Mouse (Mus musculus) MEL (cell line): ENCODE measurements around the gene Hoxb8.

Source experiments
- CHD1 ChIP-seq: IDR thresholded peaks from 2 replicates; pipeline ENCODE4 v1.6.1; 2012; ENCODE audit warnings: low read depth, mild to moderate bottlenecking, inconsistent platforms, low read length, improper control_type of control experiment
- CTCF ChIP-seq, 3 experiments: IDR thresholded peaks in 2 of 3; conservative IDR thresholded peaks in 1 of 3; 2 replicates each; pipeline ENCODE4 v1.5.1; 2011 to 2012; ENCODE audit warnings: low read length in 3 of 3, low read depth in 2 of 3, mild to moderate bottlenecking in 2 of 3, improper control_type of control experiment in 1 of 3, inconsistent platforms in 1 of 3, mixed read lengths in 1 of 3, moderate library complexity in 1 of 3; ENCODE audit not compliant: control insufficient read depth in 1 of 3, insufficient read depth in 1 of 3, poor library complexity in 1 of 3, severe bottlenecking in 1 of 3
- EP300 ChIP-seq, 2 experiments: IDR thresholded peaks; 2 replicates each; pipeline ENCODE4 v1.6.1; 2011; ENCODE audit warnings: improper control_type of control experiment in 2 of 2, low read length in 2 of 2, low read depth in 1 of 2, mild to moderate bottlenecking in 1 of 2
- GATA1 ChIP-seq: IDR thresholded peaks from 2 replicates; pipeline ENCODE4 v1.6.1; 2011; ENCODE audit warnings: low read depth, low read length, improper control_type of control experiment
- KAT2A ChIP-seq: conservative IDR thresholded peaks from 2 replicates; pipeline ENCODE4 v1.6.1; 2012; ENCODE audit warnings: low read depth, low read length, improper control_type of control experiment, inconsistent platforms
- MAX ChIP-seq: IDR thresholded peaks from 2 replicates; pipeline ENCODE4 v1.6.1; 2011; ENCODE audit warnings: low read length, improper control_type of control experiment
- POLR2A ChIP-seq, 2 experiments: IDR thresholded peaks; 2 replicates each; pipeline ENCODE4 v1.6.1; 2011 to 2012; ENCODE audit warnings: low read length in 2 of 2, mild to moderate bottlenecking in 2 of 2, control low read depth in 1 of 2, improper control_type of control experiment in 1 of 2, low read depth in 1 of 2, moderate library complexity in 1 of 2; ENCODE audit not compliant: control insufficient read depth in 1 of 2, insufficient read depth in 1 of 2, poor library complexity in 1 of 2
- POLR2AphosphoS5 ChIP-seq: IDR thresholded peaks from 2 replicates; pipeline ENCODE4 v1.6.1; 2012; ENCODE audit warnings: low read depth, borderline replicate concordance, mild to moderate bottlenecking, inconsistent platforms, low read length, moderate library complexity, mixed read lengths
- RCOR1 ChIP-seq: IDR thresholded peaks from 2 replicates; pipeline ENCODE4 v1.6.1; 2012; ENCODE audit warnings: low read depth, mild to moderate bottlenecking, inconsistent platforms, low read length, improper control_type of control experiment
- TCF12 ChIP-seq: IDR thresholded peaks from 2 replicates; pipeline ENCODE4 v1.6.1; 2014; ENCODE audit warnings: low read depth, mild to moderate bottlenecking, inconsistent platforms, low read length, improper control_type of control experiment, moderate library complexity
- UBTF ChIP-seq: IDR thresholded peaks from 2 replicates; pipeline ENCODE4 v1.6.1; 2012; ENCODE audit warnings: low read depth, mild to moderate bottlenecking, inconsistent platforms, low read length, improper control_type of control experiment, moderate library complexity, borderline replicate concordance; ENCODE audit not compliant: insufficient read depth

DNA sequence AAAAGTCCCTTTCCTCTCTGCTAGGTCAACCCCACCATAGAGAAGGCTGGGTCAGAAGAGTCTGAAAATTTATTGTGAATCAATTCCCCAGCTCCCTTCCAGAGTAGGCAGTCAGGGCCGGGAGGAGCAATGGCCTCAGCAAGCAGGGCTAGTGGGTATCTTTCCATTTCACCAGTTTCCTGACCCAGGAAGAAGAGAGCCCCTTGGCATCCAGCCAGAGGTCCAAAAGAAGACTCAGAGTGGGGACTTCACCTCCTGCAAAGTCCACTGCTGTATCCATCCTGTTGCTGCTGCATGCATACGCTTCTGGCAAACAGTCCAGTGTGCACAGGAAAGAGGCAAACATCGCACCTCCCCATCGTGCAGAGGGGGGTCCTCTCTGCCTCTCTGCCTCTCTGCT is 5.8 kb upstream of the Hoxb8 start:
- no peak for TF ChIP-seq POLR2A (IDR thresholded peaks at IDR 0.05; ENCODE audit: control insufficient read depth in 1 of 2, insufficient read depth in 1 of 2, low read depth in 1 of 2, low read length in 2 of 2, poor library complexity in 1 of 2)
- TF ChIP-seq CTCF (IDR thresholded peaks at IDR 0.05 in 2 of 3, conservative IDR thresholded peaks at IDR 0.05 in 1 of 3; ENCODE audit: control insufficient read depth in 1 of 3, insufficient read depth in 1 of 3, low read depth in 2 of 3, low read length in 3 of 3, poor library complexity in 1 of 3, severe bottlenecking in 1 of 3), result no peak
- TF ChIP-seq TCF12, result no peak
- no peak for TF ChIP-seq UBTF
- TF ChIP-seq RCOR1, result no peak
- no peak for TF ChIP-seq MAX
- no peak for TF ChIP-seq KAT2A
- TF ChIP-seq EP300 (IDR thresholded peaks at IDR 0.05; ENCODE audit: low read depth in 1 of 2, low read length in 2 of 2), result no peak
- TF ChIP-seq GATA1, result no peak
- TF ChIP-seq POLR2AphosphoS5, result no peak
- no peak for TF ChIP-seq CHD1
